9 mouse cellular contexts compared by ENCODE assay signal in the genomic region with DNA sequence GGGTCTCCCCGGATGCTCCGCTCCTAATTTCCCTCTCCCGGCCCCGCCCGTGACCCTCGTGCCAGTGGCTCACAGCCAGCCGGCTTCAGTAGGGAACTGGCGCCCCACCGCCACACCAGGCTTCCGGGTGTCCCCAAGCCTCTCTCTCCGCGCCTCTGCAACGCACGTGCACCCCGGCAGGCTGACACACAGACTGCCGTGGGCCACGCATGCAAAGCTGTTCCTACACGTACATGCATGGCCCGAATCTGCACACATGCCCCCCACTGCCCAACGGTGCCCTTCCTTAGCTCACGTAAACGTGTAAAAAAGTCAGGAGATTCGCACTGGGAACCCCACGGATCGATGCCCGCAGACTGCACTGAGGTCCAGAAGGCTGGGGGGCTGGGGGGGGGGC. TPM values are rescaled to one million over a fixed set of nuclear protein-coding genes. Genes with fewer than 3 reads are reported as not detected.
DNase-seq lines count a peak whose midpoint lies in the region; ATAC-seq and TF ChIP-seq lines count a peak whose summit lies in the region.
"Had no signal": no experiment of that assay in that cellular context is flagged by ENCODE, and none has a peak within 500 bp of the region (broad histone marks: within the 10 kb centered on the region; RNA-seq: fewer than 3 reads in every experiment).

No protein-coding gene starts in this region.

- no peak for TF ChIP-seq CTCF in heart, adult 2 months (IDR thresholded peaks at IDR 0.05)
- no peak for TF ChIP-seq CTCF in liver, adult 2 months (IDR thresholded peaks at IDR 0.05; ENCODE audit: low read depth, low read length)
- no peak; the same call in 1 of the 2 replicates for TF ChIP-seq CTCF in midbrain, postnatal 0 days (IDR thresholded peaks at IDR 0.05)

- H3K79me2 ChIP-seq in heart, adult 2 months (replicated peaks; ENCODE audit: control insufficient read depth, insufficient read depth, low read length), result peaks cover 2% of the 10 kb centered on the region
- peaks cover 40% of the 10 kb centered on the region for H3K79me2 ChIP-seq in liver, adult 2 months (ENCODE audit: control insufficient read depth, insufficient read depth, low read length)

- peak; percentile 47 for DNase-seq in cerebellum, adult 11-12 months
- DNase-seq in cerebellum, adult 9-10 months, result no peak
- peak; percentile 34 for DNase-seq in embryonic facial prominence, embryonic 11.5 days (ENCODE audit: low spot score)
- DNase-seq in heart, adult 2 months, result peak; percentile 81
- DNase-seq in kidney, adult 11 months, result peak; percentile 39
- DNase-seq in liver, adult 2 months (ENCODE audit: extremely low read depth, low read depth, low spot score), result no peak
- DNase-seq in midbrain, postnatal 0 days (ENCODE audit: low spot score), result no peak
- DNase-seq in splenic B cell, adult 2 months (ENCODE audit: low read depth, low spot score), result peak; percentile 80

- H3K27me3 ChIP-seq in embryonic facial prominence, embryonic 11.5 days (ENCODE audit: control insufficient read depth, insufficient read depth, low read length), result no peaks in the 10 kb centered on the region
- no peaks in the 10 kb centered on the region for H3K27me3 ChIP-seq in heart, adult 2 months (ENCODE audit: control insufficient read depth, insufficient read depth, low read length)
- no peaks in the 10 kb centered on the region for H3K27me3 ChIP-seq in liver, adult 2 months (ENCODE audit: control insufficient read depth, insufficient read depth, low read length)
- H3K27me3 ChIP-seq in midbrain, postnatal 0 days (ENCODE audit: insufficient read depth, low read length), result no peaks in the 10 kb centered on the region
- H3K27me3 ChIP-seq in splenic B cell, adult 2 months (ENCODE audit: control insufficient read depth, insufficient read depth, low read length, poor library complexity, severe bottlenecking), result no peaks in the 10 kb centered on the region

- peak overlapping the region; percentile 87 for H3K9ac ChIP-seq in embryonic facial prominence, embryonic 11.5 days (replicated peaks; ENCODE audit: low read length)
- H3K9ac ChIP-seq in heart, adult 2 months (ENCODE audit: low read depth, low read length), result peak overlapping the region; percentile 83
- H3K9ac ChIP-seq in liver, adult 2 months (ENCODE audit: low read depth, low read length), result peak overlapping the region; percentile 98
- peak overlapping the region; percentile 74 for H3K9ac ChIP-seq in midbrain, postnatal 0 days (replicated peaks; ENCODE audit: low read length, poor library complexity, severe bottlenecking)

- intact Hi-C loops in heart, adult 2 months (cut with DNase I), result loop anchor here (5.0 to 10.0 kb wide), 3 partner anchors 91 to 393 kb away; a partner anchor contains a TSS

- no peaks in the 10 kb centered on the region; the same call in 1 of the 2 replicates for H3K4me1 ChIP-seq in embryonic facial prominence, embryonic 11.5 days (ENCODE audit: control insufficient read depth, insufficient read depth, low read length)
- H3K4me1 ChIP-seq in heart, adult 2 months (ENCODE audit: control insufficient read depth, insufficient read depth, low read length), result peaks cover 9% of the 10 kb centered on the region
- H3K4me1 ChIP-seq in liver, adult 2 months (ENCODE audit: control insufficient read depth, insufficient read depth, low read length), result peaks cover 14% of the 10 kb centered on the region
- H3K4me1 ChIP-seq in midbrain, postnatal 0 days (ENCODE audit: insufficient read depth, low read length), result no peaks in the 10 kb centered on the region

- H3K27ac ChIP-seq in embryonic facial prominence, embryonic 11.5 days (replicated peaks; ENCODE audit: low read depth, low read length), result no peak overlapping the region
- H3K27ac ChIP-seq in heart, adult 2 months, result peak overlapping the region; percentile 92
- H3K27ac ChIP-seq in liver, adult 2 months (replicated peaks; ENCODE audit: insufficient read depth, low read depth, low read length), result peak overlapping the region; percentile 93
- H3K27ac ChIP-seq in midbrain, postnatal 0 days (ENCODE audit: low read depth, low read length), result no peak overlapping the region

- no peaks in the 10 kb centered on the region; the same call in 1 of the 2 replicates for H3K36me3 ChIP-seq in embryonic facial prominence, embryonic 11.5 days (replicated peaks; ENCODE audit: control insufficient read depth, insufficient read depth, low read depth, low read length)
- H3K36me3 ChIP-seq in heart, adult 2 months (ENCODE audit: control insufficient read depth, insufficient read depth, low read length), result no peaks in the 10 kb centered on the region
- H3K36me3 ChIP-seq in liver, adult 2 months (ENCODE audit: control insufficient read depth, insufficient read depth, low read length), result no peaks in the 10 kb centered on the region
- H3K36me3 ChIP-seq in midbrain, postnatal 0 days (ENCODE audit: insufficient read depth, low read length), result peaks cover 11% of the 10 kb centered on the region; the same call in 1 of the 2 replicates
- H3K36me3 ChIP-seq in splenic B cell, adult 2 months (ENCODE audit: control insufficient read depth, insufficient read depth, low read length, poor library complexity, severe bottlenecking), result no peaks in the 10 kb centered on the region; the same call in none of the 2 replicates

- no peaks in the 10 kb centered on the region for H3K9me3 ChIP-seq in embryonic facial prominence, embryonic 11.5 days (replicated peaks; ENCODE audit: control insufficient read depth, low read length)
- no peaks in the 10 kb centered on the region for H3K9me3 ChIP-seq in midbrain, postnatal 0 days (ENCODE audit: low read length)

- TF ChIP-seq POLR2A in heart, adult 2 months (IDR thresholded peaks at IDR 0.05; ENCODE audit: insufficient read depth, low read depth, low read length), result no peak
- TF ChIP-seq POLR2A in liver, adult 2 months (IDR thresholded peaks at IDR 0.05; ENCODE audit: extremely low read depth, insufficient read depth, low read length), result no peak

- ATAC-seq in embryonic facial prominence, embryonic 11.5 days (replicated peaks; ENCODE audit: insufficient number of reproducible peaks, low FRiP score, low TSS enrichment, low read depth), result no peak
- peak; percentile 22; the same call in 1 of the 2 replicates for ATAC-seq in midbrain, postnatal 0 days (ENCODE audit: low FRiP score)

- WGBS in embryonic facial prominence, embryonic 11.5 days, result under 1% methylated on average over 26 of the region's 26 CpGs
- WGBS in heart, adult 2 months, result 4% methylated on average over 26 of the region's 26 CpGs
- under 1% methylated on average over 26 of the region's 26 CpGs for WGBS in liver, adult 2 months
- WGBS in midbrain, postnatal 0 days, result under 1% methylated on average over 26 of the region's 26 CpGs

- TF ChIP-seq EP300 in heart, adult 2 months (IDR thresholded peaks at IDR 0.05; ENCODE audit: insufficient read depth, low read depth, low read length), result no peak

- H3K4me2 ChIP-seq in embryonic facial prominence, embryonic 11.5 days (ENCODE audit: low read depth, low read length), result peak overlapping the region; percentile 72
- peak overlapping the region; percentile 98 for H3K4me2 ChIP-seq in midbrain, postnatal 0 days (ENCODE audit: low read depth, low read length, poor library complexity, severe bottlenecking)

- H3K4me3 ChIP-seq in embryonic facial prominence, embryonic 11.5 days (ENCODE audit: low read depth, low read length), result peak overlapping the region; percentile 77
- peak overlapping the region; percentile 97 for H3K4me3 ChIP-seq in heart, adult 2 months
- peak overlapping the region; percentile 98 for H3K4me3 ChIP-seq in liver, adult 2 months (ENCODE audit: insufficient read depth, low read depth, low read length)
- H3K4me3 ChIP-seq in midbrain, postnatal 0 days (ENCODE audit: low read depth, low read length), result peak overlapping the region; percentile 71

RNA-seq across cellular contexts. Expression of a gene that starts 0.9 kb away (rescaled TPM):
- 11.9 and 14.0 TPM in 2 replicates for polyA plus RNA-seq in embryonic facial prominence, embryonic 11.5 days (2014; fragmentation: Nextera tagmentation; extraction: Ambion mirVana)
- total RNA-seq in heart, adult 2 months (2021), result 10 to 100 TPM in 1 of 2 experiments, 1 to 10 TPM in 1; 8.6 to 11.8 TPM
- polyA plus RNA-seq in heart, adult 2 months (2012; rRNA removed), result 6.1 and 6.5 TPM in 2 replicates
- 1.7 and 4.4 TPM in 2 replicates for total RNA-seq in liver, adult 2 months (2014; rRNA removed)
- polyA plus RNA-seq in liver, adult 2 months (2012; rRNA removed), result 4.9 and 6.3 TPM in 2 replicates
- 10.9 and 13.0 TPM in 2 replicates for total RNA-seq in midbrain, postnatal 0 days (2014; rRNA removed)
- polyA plus RNA-seq in midbrain, postnatal 0 days (2015; fragmentation: Nextera tagmentation; extraction: Ambion mirVana), result 4.5 and 5.0 TPM in 2 replicates

RNA-seq across cellular contexts. Expression of a gene that starts 25.2 kb away (rescaled TPM):
- polyA plus RNA-seq in embryonic facial prominence, embryonic 11.5 days (2014; fragmentation: Nextera tagmentation; extraction: Ambion mirVana), result not detected in 2 replicates
- total RNA-seq in heart, adult 2 months (2021), result not detected
- polyA plus RNA-seq in heart, adult 2 months (2012; rRNA removed), result not detected in 2 replicates
- total RNA-seq in liver, adult 2 months (2014; rRNA removed), result not detected in 2 replicates
- polyA plus RNA-seq in liver, adult 2 months (2012; rRNA removed), result not detected in 2 replicates
- not detected in 2 replicates for total RNA-seq in midbrain, postnatal 0 days (2014; rRNA removed)
- not detected in 2 replicates for polyA plus RNA-seq in midbrain, postnatal 0 days (2015; fragmentation: Nextera tagmentation; extraction: Ambion mirVana)
- total RNA-seq: left cerebral cortex, adult 8-10 months had no signal

Comparison
In these comparisons a context has a peak if more than half of its experiments do, and no peak if none do; other contexts are left out.
1. DNase-seq: peak in cerebellum, adult 11-12 months (single experiment), embryonic facial prominence, embryonic 11.5 days (single experiment), heart, adult 2 months (2 of 2), kidney, adult 11 months (single experiment) and splenic B cell, adult 2 months (single experiment); none in cerebellum, adult 9-10 months (single experiment), liver, adult 2 months (single experiment) and midbrain, postnatal 0 days (single experiment).
2. H3K27ac ChIP-seq: peak in heart, adult 2 months (single experiment) and liver, adult 2 months (single experiment); none in embryonic facial prominence, embryonic 11.5 days (single experiment) and midbrain, postnatal 0 days (single experiment).
3. Peak in every context shown above with its lines, with median percentiles within 50 percentile points of each other: H3K4me3 ChIP-seq and H3K9ac ChIP-seq.